Mouse (Mus musculus) heart, embryonic 13.5 days (tissue): Measurements from ENCODE around the gene Echdc2. TPM values are rescaled to one million over a fixed set of nuclear protein-coding genes. Genes with fewer than 3 reads are reported as not detected.
A peak's percentile ranks its signal among the peaks of the same experiment; 100 is the strongest.
"Not testable (repeated sequence)": the region's sequence is repeated elsewhere in the genome, so short reads cannot be mapped to it uniquely, and the experiment has no call there.

ENCODE experiments used
- ATAC-seq: fragments of 200-750 bp; cut with Nextera tagmentation; 2 replicates; pipeline ENCODE4 v1.8.0; 2017; ENCODE audit warnings: moderate TSS enrichment; ENCODE audit not compliant: insufficient number of reproducible peaks, low FRiP score, low TSS enrichment; ENCODE audit errors: extremely low read depth
- H3K27ac ChIP-seq: fragments of 300-500 bp; sonication (generic); replicated peaks from 2 replicates; pipeline ENCODE4 v1.5.1; 2015; ENCODE audit warnings: moderate library complexity, mild to moderate bottlenecking, inconsistent platforms
- H3K27me3 ChIP-seq: fragments of 300-500 bp; sonication (generic); replicated peaks from 2 replicates; pipeline ENCODE4 v1.6.1; 2015; ENCODE audit warnings: mild to moderate bottlenecking, inconsistent platforms
- H3K36me3 ChIP-seq: fragments of 300-500 bp; sonication (generic); 2 replicates; pipeline ENCODE4 v1.6.1; 2015; ENCODE audit warnings: mild to moderate bottlenecking, inconsistent platforms
- H3K4me1 ChIP-seq: fragments of 300-500 bp; sonication (generic); 2 replicates; pipeline ENCODE4 v1.6.1; 2015; ENCODE audit warnings: inconsistent platforms
- H3K4me2 ChIP-seq: fragments of 300-500 bp; sonication (generic); 2 replicates; pipeline ENCODE4 v1.6.1; 2015; ENCODE audit warnings: inconsistent platforms, mild to moderate bottlenecking, moderate library complexity
- H3K4me3 ChIP-seq: fragments of 300-500 bp; sonication (generic); 2 replicates; pipeline ENCODE4 v1.5.1; 2015; ENCODE audit warnings: moderate library complexity, mild to moderate bottlenecking, inconsistent platforms
- H3K9ac ChIP-seq: fragments of 300-500 bp; sonication (generic); 2 replicates; pipeline ENCODE4 v1.6.1; 2015; ENCODE audit warnings: inconsistent platforms, mild to moderate bottlenecking, moderate library complexity
- H3K9me3 ChIP-seq: fragments of 300-500 bp; sonication (generic); 2 replicates; pipeline ENCODE4 v1.6.1; 2016; ENCODE audit warnings: inconsistent platforms
- WGBS: fragments of 180-500 bp; shearing (Covaris S2); methylation state at CpG from one replicate; pipeline ENCODE4 v1.1.7; 2015; ENCODE audit warnings: mixed read lengths; 5-methylcytosine and 5-hydroxymethylcytosine counted together
- polyA plus RNA-seq: library from polyadenylated mRNA; unstranded; fragments of >200 nt; fragmentation: Nextera tagmentation; extraction: Ambion mirVana; gene quantifications from 2 replicates; pipeline ENCODE4 v1.2.1, GENCODE M21; 2015

Echdc2 gene
- polyA plus RNA-seq: 18.5 and 21.1 TPM in 2 replicates

DNA sequence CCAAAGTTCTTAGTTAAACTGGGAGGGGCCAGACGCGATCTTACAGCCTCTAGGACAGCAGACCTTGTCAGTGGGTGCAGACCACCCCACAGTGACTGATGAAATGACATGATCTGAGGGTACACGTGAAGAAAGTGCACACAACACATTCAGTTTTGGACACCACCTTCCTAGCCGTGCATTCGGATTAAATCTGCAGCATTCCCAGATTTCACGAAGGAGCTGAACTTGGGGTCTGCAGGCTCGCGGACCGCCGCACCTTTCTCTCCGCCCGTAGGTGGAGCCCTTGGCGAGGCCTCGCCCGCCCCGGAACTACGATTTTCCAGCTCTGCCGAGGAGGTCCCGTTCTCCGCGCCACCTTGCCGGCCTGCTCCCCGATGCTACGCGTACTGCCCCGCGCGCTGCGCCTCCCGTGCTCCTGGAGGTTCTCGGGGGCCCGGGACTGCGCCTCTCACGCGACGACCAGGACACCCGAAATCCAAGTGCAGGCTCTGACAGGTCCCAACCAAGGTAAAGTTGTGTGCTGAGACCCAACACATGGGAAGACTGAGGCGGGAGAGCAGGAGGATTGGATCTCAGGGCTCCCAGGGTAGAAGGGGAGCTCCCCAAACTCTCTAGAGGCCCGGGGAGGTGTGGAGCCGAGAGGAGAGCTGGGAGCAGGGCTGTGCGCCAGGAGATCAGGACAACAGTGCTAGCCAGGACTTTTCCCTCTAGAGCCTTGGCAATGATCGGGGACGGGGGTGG, at the start of gene Echdc2:
Echdc2 (plus strand) TSS at position 286 of the 744 bp plus-strand sequence.
- ATAC-seq: peak; percentile 37; the same call in 1 of the 2 replicates
- peak within 1 kb of the TSS; percentile 96 for H3K4me2 ChIP-seq

DNA sequence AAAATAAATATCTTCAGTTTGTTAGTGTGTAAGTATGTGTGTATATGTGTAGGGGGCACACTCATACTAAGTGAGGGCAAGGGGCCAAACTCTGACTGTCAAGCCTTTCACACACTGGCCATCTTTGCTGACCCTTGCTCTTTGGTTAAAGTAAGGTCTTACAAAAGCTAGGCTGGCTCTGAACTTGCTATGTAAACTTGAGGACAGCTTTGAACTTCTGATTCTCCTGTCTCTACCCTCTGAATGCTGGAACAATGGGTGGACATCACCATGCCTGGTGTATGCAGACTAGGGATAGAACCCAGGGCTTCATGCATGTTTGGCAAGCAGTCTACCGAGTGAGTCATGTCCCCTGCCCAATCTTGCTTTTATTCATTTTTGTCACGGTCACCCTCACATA, 48.8 kb upstream of the Echdc2 start:
- Histone ChIP-seq H3K27ac (no peak overlapping the region), H3K4me3 (no peak overlapping the region), H3K9ac (no peak overlapping the region), H3K9me3 (no peaks in the 10 kb centered on the region), H3K4me2 (no peak overlapping the region), H3K36me3 (peaks cover 4% of the 10 kb centered on the region), H3K27me3 (no peaks in the 10 kb centered on the region), H3K4me1 (no peaks in the 10 kb centered on the region)
- 92% methylated on average over 2 of the region's 2 CpGs for WGBS
- ATAC-seq: no peak

More for the DNA sequence above, at the start of gene Echdc2:
- H3K36me3 ChIP-seq: no peaks in the 10 kb centered on the region
- H3K9me3 ChIP-seq: no peaks in the 10 kb centered on the region
- peak within 1 kb of the TSS; percentile 88 for H3K9ac ChIP-seq
- H3K27ac ChIP-seq: no peak within 1 kb of the TSS
- H3K4me1 ChIP-seq: no peaks in the 10 kb centered on the region
- H3K4me3 ChIP-seq: peak within 1 kb of the TSS; percentile 74
- WGBS: 1% methylated on average over 40 of the region's 43 CpGs
- peaks cover 16% of the 10 kb centered on the region for H3K27me3 ChIP-seq

DNA sequence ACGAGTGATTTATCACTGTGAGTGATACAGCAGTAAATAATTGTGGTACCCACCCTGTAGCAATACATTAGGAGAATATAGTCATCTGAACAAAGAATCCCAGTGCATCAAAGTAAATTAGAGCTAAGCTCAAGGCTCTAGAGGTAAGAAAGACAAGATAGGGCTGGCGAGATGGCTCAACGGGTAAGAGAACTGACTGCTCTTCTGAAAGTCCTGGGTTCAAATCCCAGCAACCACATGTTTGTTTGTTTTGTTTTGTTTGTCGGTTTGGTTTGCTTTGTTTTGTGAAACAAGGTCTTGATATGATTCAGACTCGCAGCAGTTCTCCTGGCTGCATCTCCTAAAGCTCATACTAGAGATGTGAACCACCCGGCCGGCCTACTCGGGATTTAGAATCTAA, 47.7 kb upstream of the Echdc2 start:
- H3K9ac ChIP-seq: no peak overlapping the region
- peak overlapping the region; percentile 63; the same call in 1 of the 2 replicates for H3K4me3 ChIP-seq
- H3K27me3 ChIP-seq: no peaks in the 10 kb centered on the region
- no peaks in the 10 kb centered on the region for H3K4me1 ChIP-seq
- no peak for ATAC-seq
- H3K4me2 ChIP-seq: peak overlapping the region; percentile 73
- H3K36me3 ChIP-seq: no peaks in the 10 kb centered on the region
- H3K27ac ChIP-seq: no peak overlapping the region
- WGBS: 84% methylated on average over 8 of the region's 8 CpGs
- H3K9me3 ChIP-seq: no peaks in the 10 kb centered on the region

DNA sequence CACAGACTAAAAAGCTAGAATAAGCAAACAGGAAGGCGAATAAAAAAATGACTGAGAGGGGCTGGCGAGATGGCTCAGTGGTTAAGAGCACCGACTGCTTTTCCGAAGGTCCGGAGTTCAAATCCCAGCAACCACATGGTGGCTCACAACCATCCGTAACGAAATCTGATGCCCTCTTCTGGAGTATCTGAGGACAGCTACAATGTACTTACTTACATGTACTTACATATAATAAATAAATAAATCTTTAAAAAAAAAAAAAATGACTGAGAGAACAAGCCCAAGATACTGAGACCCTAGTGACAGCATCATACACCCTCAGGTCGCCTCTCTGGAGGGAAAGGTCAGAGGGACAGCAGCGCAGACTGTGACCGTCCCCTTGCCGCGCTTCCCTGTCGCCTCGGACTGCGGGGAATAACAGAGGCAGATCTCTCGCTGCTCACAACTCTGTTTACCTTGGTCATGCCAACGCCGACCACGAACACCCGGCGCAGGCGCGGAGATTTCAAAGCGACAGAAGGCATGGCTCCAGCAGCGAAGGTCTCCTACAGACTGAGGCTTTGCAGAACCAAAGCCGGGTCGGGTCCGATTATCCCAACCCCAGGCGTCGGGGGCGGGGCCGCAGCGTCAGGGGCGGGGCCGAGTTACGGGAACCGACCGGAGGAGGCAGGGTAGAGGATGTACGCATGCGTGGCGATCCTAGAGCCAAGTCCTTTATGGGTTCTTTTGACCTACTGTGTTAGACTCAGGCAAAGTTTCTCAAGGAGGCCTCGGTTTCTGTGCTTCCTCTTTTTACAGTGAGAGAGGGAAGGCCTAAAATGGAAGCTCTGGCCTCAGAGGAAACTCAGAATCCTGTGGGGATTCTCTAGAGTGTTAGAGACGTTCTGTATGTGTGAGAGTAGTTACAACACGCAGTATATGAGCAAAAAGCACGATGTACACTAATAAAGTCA, 47.0 kb upstream of the Echdc2 start:
- H3K36me3 ChIP-seq: no peaks in the 10 kb centered on the region
- H3K4me3 ChIP-seq: peak overlapping the region; percentile 63
- 12% methylated on average over 45 of the region's 45 CpGs for WGBS
- H3K9ac ChIP-seq: peak overlapping the region; percentile 84
- ATAC-seq: peak; percentile 76
- no peaks in the 10 kb centered on the region for H3K9me3 ChIP-seq
- H3K27me3 ChIP-seq: no peaks in the 10 kb centered on the region
- no peaks in the 10 kb centered on the region for H3K4me1 ChIP-seq
- H3K4me2 ChIP-seq: peak overlapping the region; percentile 73
- peak overlapping the region; percentile 57 for H3K27ac ChIP-seq

- Histone ChIP-seq H3K4me3 (no peak overlapping the region), H3K4me2 (no peak overlapping the region), H3K27ac (no peak overlapping the region), H3K27me3 (no peaks in the 10 kb centered on the region), H3K4me1 (no peaks in the 10 kb centered on the region), H3K9ac (no peak overlapping the region), H3K9me3 (peaks cover 3% of the 10 kb centered on the region; the same call in 1 of the 2 replicates), H3K36me3 (no peaks in the 10 kb centered on the region)
- no peak for ATAC-seq
- 81% methylated on average over 1 of the region's 1 CpGs for WGBS
Measured at GRCm38 (mm10) chr4:108124104-108124503, 41.1 kb upstream of the Echdc2 start.

GRCm38 (mm10) chr4:108126260-108126659, 39.0 kb upstream of the Echdc2 start:
- no peaks in the 10 kb centered on the region for H3K36me3 ChIP-seq
- ATAC-seq: no peak
- 86% methylated on average over 4 of the region's 4 CpGs for WGBS
- no peak overlapping the region for H3K4me3 ChIP-seq
- H3K4me2 ChIP-seq: no peak overlapping the region
- peaks cover 8% of the 10 kb centered on the region for H3K9me3 ChIP-seq
- no peak overlapping the region for H3K9ac ChIP-seq
- no peaks in the 10 kb centered on the region for H3K27me3 ChIP-seq
- H3K27ac ChIP-seq: no peak overlapping the region
- no peaks in the 10 kb centered on the region for H3K4me1 ChIP-seq

DNA sequence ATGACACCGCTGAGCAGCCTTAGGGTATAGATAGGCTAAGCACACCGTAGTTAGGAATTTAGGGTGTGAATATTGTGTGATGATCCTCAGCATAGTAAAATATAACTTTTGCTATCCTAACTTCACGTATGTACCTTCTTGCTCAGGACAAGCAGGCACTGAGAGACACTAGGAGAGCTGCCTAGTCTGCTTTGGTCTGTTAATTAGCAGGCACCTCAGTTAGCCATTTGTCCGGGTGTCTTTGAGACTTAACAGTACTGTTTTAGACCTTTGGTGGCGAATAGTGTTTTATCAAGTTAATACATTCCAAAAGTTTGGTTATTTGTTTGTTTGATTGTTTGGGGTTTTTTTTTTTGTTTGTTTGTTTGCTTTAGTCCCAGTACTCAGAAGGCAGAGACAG, 37.7 kb upstream of the Echdc2 start:
- no peak overlapping the region for H3K9ac ChIP-seq
- 85% methylated on average over 5 of the region's 5 CpGs for WGBS
- no peak overlapping the region for H3K4me3 ChIP-seq
- H3K4me1 ChIP-seq: no peaks in the 10 kb centered on the region
- no peak overlapping the region for H3K4me2 ChIP-seq
- no peaks in the 10 kb centered on the region for H3K36me3 ChIP-seq
- H3K9me3 ChIP-seq: peaks cover 8% of the 10 kb centered on the region
- no peaks in the 10 kb centered on the region for H3K27me3 ChIP-seq
- no peak overlapping the region for H3K27ac ChIP-seq
- no peak for ATAC-seq

GRCm38 (mm10) chr4:108128339-108128738, 36.9 kb upstream of the Echdc2 start:
- Histone ChIP-seq H3K36me3 (no peaks in the 10 kb centered on the region), H3K4me1 (no peaks in the 10 kb centered on the region), H3K9ac (no peak overlapping the region), H3K27me3 (no peaks in the 10 kb centered on the region), H3K4me3 (no peak overlapping the region), H3K4me2 (no peak overlapping the region), H3K27ac (no peak overlapping the region), H3K9me3 (peaks cover 8% of the 10 kb centered on the region)
- 83% methylated on average over 2 of the region's 2 CpGs for WGBS
- no peak for ATAC-seq

GRCm38 (mm10) chr4:108130452-108130851, 34.8 kb upstream of the Echdc2 start:
- Histone ChIP-seq H3K36me3 (no peaks in the 10 kb centered on the region), H3K4me3 (no peak overlapping the region), H3K9me3 (peaks cover 8% of the 10 kb centered on the region), H3K27ac (no peak overlapping the region), H3K9ac (no peak overlapping the region), H3K4me2 (no peak overlapping the region), H3K4me1 (no peaks in the 10 kb centered on the region), H3K27me3 (no peaks in the 10 kb centered on the region)
- 72% methylated on average over 3 of the region's 3 CpGs for WGBS
- no peak for ATAC-seq

DNA sequence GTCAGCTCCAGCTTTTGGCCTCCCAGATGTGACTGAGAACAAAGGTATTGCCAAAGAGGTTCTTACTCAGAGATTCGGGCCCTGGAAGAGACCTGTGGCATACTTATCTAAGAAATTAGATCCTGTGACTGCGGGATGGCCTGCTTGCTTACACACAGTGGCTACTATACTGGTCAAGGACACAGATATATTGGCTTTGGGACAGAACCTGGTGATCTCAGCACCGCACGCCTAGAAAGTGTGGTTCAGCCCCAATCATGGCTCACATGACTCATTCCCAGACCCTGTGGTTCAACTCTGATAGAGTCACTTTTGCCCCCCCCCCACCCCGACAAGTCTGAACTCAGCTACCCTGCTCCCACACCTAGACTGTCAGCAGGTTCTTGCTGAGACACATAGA, 28.3 kb upstream of the Echdc2 start:
- Histone ChIP-seq H3K9me3 (peaks cover under 1% of the 10 kb centered on the region; the same call in 1 of the 2 replicates), H3K4me1 (no peaks in the 10 kb centered on the region), H3K9ac (no peak overlapping the region), H3K4me2 (no peak overlapping the region), H3K27ac (no peak overlapping the region), H3K4me3 (no peak overlapping the region), H3K27me3 (no peaks in the 10 kb centered on the region), H3K36me3 (no peaks in the 10 kb centered on the region)
- ATAC-seq: no peak
- 75% methylated on average over 5 of the region's 5 CpGs for WGBS

DNA sequence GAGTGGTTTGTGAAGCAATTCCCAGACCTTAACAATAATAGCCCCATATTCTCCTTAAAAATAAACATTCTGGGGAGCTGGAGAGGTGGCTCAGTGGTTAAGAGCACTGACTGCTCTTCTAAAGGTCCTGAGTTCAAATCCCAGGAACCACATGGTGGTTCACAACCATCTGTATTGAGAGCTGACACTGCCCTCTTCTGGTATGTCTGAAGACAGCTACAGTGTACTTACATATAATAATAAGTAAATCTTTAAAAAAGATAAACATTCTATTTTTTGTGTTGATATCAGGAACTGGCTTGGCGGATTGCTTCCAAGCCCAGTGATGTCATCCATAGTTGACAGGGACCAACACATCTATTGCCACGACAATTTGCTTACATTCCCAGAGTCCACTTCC, 22.1 kb upstream of the Echdc2 start:
- not testable (repeated sequence) for H3K27me3 ChIP-seq, H3K4me3 ChIP-seq, H3K9ac ChIP-seq, H3K36me3 ChIP-seq, H3K9me3 ChIP-seq, ATAC-seq, H3K4me1 ChIP-seq, H3K27ac ChIP-seq, H3K4me2 ChIP-seq
- 76% methylated on average over 2 of the region's 2 CpGs for WGBS
